Mouse (Mus musculus) CH12.LX (cell line): ENCODE data around the gene Grb2. TPM values are rescaled to one million over a fixed set of nuclear protein-coding genes. Genes with fewer than 3 reads are reported as not detected.

ENCODE experiments used
- DNase-seq: peaks from one replicate; pipeline ENCODE4 v3.0.0-alpha.2; 2013; ENCODE audit errors: extremely low read depth
- H3K27ac ChIP-seq: 2 replicates; pipeline ENCODE4 v1.5.1; 2012; ENCODE audit warnings: low read depth, mild to moderate bottlenecking, control low read depth, moderate library complexity; ENCODE audit not compliant: insufficient read depth
- H3K27me3 ChIP-seq: replicated peaks from 2 replicates; pipeline ENCODE3; 2012; ENCODE audit warnings: inconsistent platforms
- H3K36me3 ChIP-seq, 2 experiments: replicated peaks in 1 of 2; 2 replicates each; pipeline versions ENCODE3 to v1.6.1; 2012; ENCODE audit warnings: inconsistent platforms in 1 of 2, low read length in 1 of 2, mild to moderate bottlenecking in 1 of 2, mixed read lengths in 1 of 2, moderate library complexity in 1 of 2; ENCODE audit not compliant: control insufficient read depth in 1 of 2, insufficient read depth in 1 of 2
- H3K4me1 ChIP-seq, 2 experiments: 2 replicates each; pipeline ENCODE4 v1.6.1; 2012; ENCODE audit warnings: inconsistent platforms in 1 of 2, moderate library complexity in 1 of 2; ENCODE audit not compliant: insufficient read depth in 2 of 2, control insufficient read depth in 1 of 2
- H3K4me2 ChIP-seq: 2 replicates; pipeline ENCODE4 v1.6.1; 2012; ENCODE audit warnings: low read depth, mild to moderate bottlenecking, control low read depth; ENCODE audit not compliant: poor library complexity, insufficient read depth, severe bottlenecking
- H3K4me3 ChIP-seq, 3 experiments: fragments of 150-350 bp in 1 of 3; sonication (generic) in 1 of 3; replicated peaks in 1 of 3; 2 replicates each; pipeline versions ENCODE3 to v1.5.1; 2011 to 2012; ENCODE audit warnings: low read depth in 2 of 3, low read length in 2 of 3, mild to moderate bottlenecking in 2 of 3, moderate library complexity in 2 of 3, control low read depth in 1 of 3, improper control_type of control experiment in 1 of 3, inconsistent platforms in 1 of 3, mixed read lengths in 1 of 3; ENCODE audit not compliant: poor library complexity in 1 of 3
- H3K79me2 ChIP-seq: replicated peaks from 2 replicates; pipeline ENCODE4 v1.6.1; 2012; ENCODE audit warnings: mild to moderate bottlenecking, moderate library complexity; ENCODE audit not compliant: control insufficient read depth, poor library complexity, insufficient read depth, severe bottlenecking; ENCODE audit errors: extremely low read depth
- H3K9ac ChIP-seq: 2 replicates; pipeline ENCODE4 v1.6.1; 2012; ENCODE audit warnings: low read depth, mild to moderate bottlenecking, control low read depth, moderate library complexity; ENCODE audit not compliant: insufficient read depth
- H3K9me3 ChIP-seq: replicated peaks from 2 replicates; pipeline ENCODE3; 2012; ENCODE audit warnings: low read length, inconsistent platforms, mixed read lengths
- BHLHE40 ChIP-seq: IDR thresholded peaks from 2 replicates; pipeline ENCODE4 v1.6.1; 2011; ENCODE audit warnings: mild to moderate bottlenecking, low read depth, low read length, improper control_type of control experiment
- CHD1 ChIP-seq: IDR thresholded peaks from 2 replicates; pipeline ENCODE4 v1.6.1; 2012; ENCODE audit warnings: low read depth, low read length, improper control_type of control experiment, inconsistent platforms
- CHD2 ChIP-seq: IDR thresholded peaks from 2 replicates; pipeline ENCODE4 v1.6.1; 2011; ENCODE audit warnings: low read length, improper control_type of control experiment
- CTCF ChIP-seq, 2 experiments: IDR thresholded peaks in 1 of 2; conservative IDR thresholded peaks in 1 of 2; 2 replicates each; pipeline ENCODE4 v1.5.1; 2011 to 2012; ENCODE audit warnings: low read depth in 2 of 2, low read length in 2 of 2, improper control_type of control experiment in 1 of 2, inconsistent platforms in 1 of 2, mild to moderate bottlenecking in 1 of 2, moderate library complexity in 1 of 2
- E2F4 ChIP-seq: IDR thresholded peaks from 2 replicates; pipeline ENCODE4 v1.6.1; 2011; ENCODE audit warnings: low read depth, low read length, improper control_type of control experiment; ENCODE audit not compliant: insufficient replicate concordance
- EP300 ChIP-seq: IDR thresholded peaks from 2 replicates; pipeline ENCODE4 v1.6.1; 2011; ENCODE audit warnings: low read length, improper control_type of control experiment
- ETS1 ChIP-seq: conservative IDR thresholded peaks from 2 replicates; pipeline ENCODE4 v1.6.1; 2012; ENCODE audit warnings: low read depth, mild to moderate bottlenecking, inconsistent platforms, low read length, improper control_type of control experiment, moderate library complexity
- GABPA ChIP-seq: IDR thresholded peaks from 2 replicates; pipeline ENCODE4 v1.6.1; 2012; ENCODE audit warnings: low read depth, low read length, improper control_type of control experiment, inconsistent platforms; ENCODE audit not compliant: insufficient replicate concordance
- HCFC1 ChIP-seq: IDR thresholded peaks from 2 replicates; pipeline ENCODE4 v1.6.1; 2012; ENCODE audit warnings: low read depth, mild to moderate bottlenecking, inconsistent platforms, low read length, improper control_type of control experiment
- IRF4 ChIP-seq: IDR thresholded peaks from 2 replicates; pipeline ENCODE4 v1.6.1; 2014; ENCODE audit warnings: low read depth, mild to moderate bottlenecking, inconsistent platforms, low read length, improper control_type of control experiment
- JUN ChIP-seq: IDR thresholded peaks from 2 replicates; pipeline ENCODE4 v1.6.1; 2011; ENCODE audit warnings: low read depth, mild to moderate bottlenecking, low read length, improper control_type of control experiment, moderate library complexity; ENCODE audit not compliant: insufficient read depth
- JUND ChIP-seq: conservative IDR thresholded peaks from 2 replicates; pipeline ENCODE4 v1.6.1; 2011; ENCODE audit warnings: low read depth, low read length, improper control_type of control experiment
- KAT2A ChIP-seq: IDR thresholded peaks from 2 replicates; pipeline ENCODE4 v1.6.1; 2012; ENCODE audit warnings: low read length, improper control_type of control experiment, inconsistent platforms; ENCODE audit not compliant: insufficient replicate concordance
- MEF2A ChIP-seq: IDR thresholded peaks from 2 replicates; pipeline ENCODE4 v1.6.1; 2014; ENCODE audit warnings: low read depth, mild to moderate bottlenecking, inconsistent platforms, low read length, improper control_type of control experiment, borderline replicate concordance
- MYC ChIP-seq: IDR thresholded peaks from 2 replicates; pipeline ENCODE4 v1.6.1; 2011; ENCODE audit warnings: low read depth, mild to moderate bottlenecking, improper control_type of control experiment, low read length
- NELFE ChIP-seq: IDR thresholded peaks from 2 replicates; pipeline ENCODE4 v1.6.1; 2011; ENCODE audit warnings: low read depth, low read length, improper control_type of control experiment
- PAX5 ChIP-seq: IDR thresholded peaks from 2 replicates; pipeline ENCODE4 v1.6.1; 2012; ENCODE audit warnings: low read length, inconsistent platforms, mixed read lengths
- POLR2A ChIP-seq: IDR thresholded peaks from 2 replicates; pipeline ENCODE4 v1.6.1; 2011; ENCODE audit warnings: low read depth, mild to moderate bottlenecking, improper control_type of control experiment, low read length
- POLR2AphosphoS2 ChIP-seq: IDR thresholded peaks from 2 replicates; pipeline ENCODE4 v1.6.1; 2011; ENCODE audit warnings: low read depth, low read length, improper control_type of control experiment
- RCOR1 ChIP-seq: conservative IDR thresholded peaks from 2 replicates; pipeline ENCODE4 v1.6.1; 2012; ENCODE audit warnings: low read depth, mild to moderate bottlenecking, inconsistent platforms, low read length, improper control_type of control experiment
- SIN3A ChIP-seq: IDR thresholded peaks from 2 replicates; pipeline ENCODE4 v1.6.1; 2012; ENCODE audit warnings: low read length, improper control_type of control experiment, inconsistent platforms
- SMC3 ChIP-seq: IDR thresholded peaks from 2 replicates; pipeline ENCODE4 v1.6.1; 2011; ENCODE audit warnings: low read depth, low read length, improper control_type of control experiment
- UBTF ChIP-seq: IDR thresholded peaks from 2 replicates; pipeline ENCODE4 v1.6.1; 2012; ENCODE audit warnings: low read depth, mild to moderate bottlenecking, inconsistent platforms, low read length, improper control_type of control experiment, moderate library complexity
- ZMIZ1 ChIP-seq: IDR thresholded peaks from 2 replicates; pipeline ENCODE4 v1.6.1; 2012; ENCODE audit warnings: low read depth, mild to moderate bottlenecking, inconsistent platforms, low read length, improper control_type of control experiment
- ZNF384 ChIP-seq: IDR thresholded peaks from 2 replicates; pipeline ENCODE4 v1.6.1; 2012; ENCODE audit warnings: low read depth, low read length, improper control_type of control experiment, inconsistent platforms
- dilution Hi-C: fragments of 300-500 bp; cut with MboI; formaldehyde crosslinking; loops from 2 replicates; pipeline ENCODE4 v1.14.3; 2020; ENCODE audit warnings: low sequenced_read_pairs; ENCODE audit not compliant: extremely low pct_unique_long_range_greater_than_20kb, extremely low pct_ligation_motif_present
- in situ Hi-C: fragments of 300-500 bp; cut with MboI; formaldehyde crosslinking; loops from 3 replicates; pipeline ENCODE4 v1.14.3; 2019; ENCODE audit warnings: low sequenced_read_pairs, low pct_ligation_motif_present, low pct_unique_long_range_greater_than_20kb, mixed read lengths
- polyA plus RNA-seq: library from polyadenylated mRNA; unstranded; fragments of >175 nt; gene quantifications from 2 replicates; pipeline ENCODE4 v1.2.1, GENCODE M21; 2012; ENCODE audit warnings: low read depth; ENCODE audit not compliant: insufficient read length
- total RNA-seq, 2 experiments: library from RNA; depleted of rRNA; stranded (reverse); fragments of 300-350 nt in 1 of 2; fragments of >200 nt in 1 of 2; gene quantifications; 2 replicates each; pipeline ENCODE4 v1.2.3; 2012 to 2014

Grb2 gene
- total and polyA plus RNA-seq, 3 experiments: 63.6 to 241 (median 117) TPM

GRCm38 (mm10) chr11:115629734-115630531 is 78.5 kb downstream of the Grb2 start (continued):
- peak; percentile 42 for TF ChIP-seq JUND
- 0 out of 2 replicates have a peak, but pooled peaks have one; percentile 12 for TF ChIP-seq ETS1
- TF ChIP-seq ZNF384: no peak
- TF ChIP-seq ZMIZ1: no peak
- no peak for TF ChIP-seq UBTF
- no peak; the same call in 1 of the 2 replicates for TF ChIP-seq POLR2AphosphoS2
- TF ChIP-seq JUN: peak; percentile 31; the same call in 1 of the 2 replicates
- no peak for TF ChIP-seq NELFE

- no peak for DNase-seq
- in situ Hi-C loops (loop anchor here (25.0 kb wide), 1 partner anchor 784 kb away; the partner anchor contains the start of gene Rnf157), dilution Hi-C loops (no loop called here)
- H3K79me2 ChIP-seq: peaks cover 43% of the 10 kb centered on the region
- H3K4me1 ChIP-seq: peaks cover 31 to 54% of the 10 kb centered on the region in 2 experiments
- H3K27me3 ChIP-seq: no peaks in the 10 kb centered on the region
- peak overlapping the region; percentile 40 to 78 (median 58) for H3K4me3 ChIP-seq
- H3K9ac ChIP-seq: peak overlapping the region; percentile 63
- peak overlapping the region; percentile 58 for H3K4me2 ChIP-seq
- no peak for TF ChIP-seq GABPA
- TF ChIP-seq MYC: no peak
- H3K9me3 ChIP-seq: no peaks in the 10 kb centered on the region
- H3K36me3 ChIP-seq: peaks cover 17 to 26% of the 10 kb centered on the region in 2 experiments
- H3K27ac ChIP-seq: peak overlapping the region; percentile 65
These were observed 79.8 kb downstream of the Grb2 start for GRCm38 (mm10) chr11:115628465-115629101.

GRCm38 (mm10) chr11:115627705-115628464 is 80.5 kb downstream of the Grb2 start, which contains the start of gene Slc25a19:
Slc25a19 (minus strand) TSS chr11:115628295.
- no peaks in the 10 kb centered on the region for H3K9me3 ChIP-seq
- no peaks in the 10 kb centered on the region for H3K27me3 ChIP-seq
- peak within 1 kb of the TSS; percentile 87 for H3K4me2 ChIP-seq
- peak within 1 kb of the TSS; percentile 92 for H3K9ac ChIP-seq
- peaks cover 50% of the 10 kb centered on the region for H3K79me2 ChIP-seq
- dilution Hi-C loops: no loop called here
- peak within 1 kb of the TSS; percentile 65 for H3K27ac ChIP-seq
- peaks cover 24 to 33% of the 10 kb centered on the region in 2 experiments for H3K36me3 ChIP-seq
- peak within 1 kb of the TSS; percentile 78 to 97 (median 80) for H3K4me3 ChIP-seq
- peaks cover 31 to 55% of the 10 kb centered on the region in 2 experiments for H3K4me1 ChIP-seq
- DNase-seq: peak; percentile 100
- in situ Hi-C loops: loop anchor here (25.0 kb wide), 1 partner anchor 784 kb away; the partner anchor contains the start of gene Rnf157
- TF ChIP-seq HCFC1 (peak; percentile 100), MEF2A (peak; percentile 81; the same call in 1 of the 2 replicates), CTCF (conservative IDR thresholded peaks at IDR 0.05 in 1 of 2, IDR thresholded peaks at IDR 0.05 in 1 of 2; ENCODE audit: low read depth in 2 of 2, low read length in 2 of 2) (no peak), MYC (peak; percentile 90), ZNF384 (peak; percentile 52), POLR2A (peak; percentile 99), CHD2 (peak; percentile 96), KAT2A (peak; percentile 100), UBTF (0 out of 2 replicates have a peak, but pooled peaks have one; percentile 33), PAX5 (no peak), RCOR1 (0 out of 2 replicates have a peak, but pooled peaks have one; percentile 55), BHLHE40 (peak; percentile 69), ETS1 (peak; percentile 47; the same call in 1 of the 2 replicates), E2F4 (peak; percentile 91; the same call in 1 of the 2 replicates), SIN3A (peak; percentile 97), CHD1 (no peak; the same call in 1 of the 2 replicates), EP300 (peak; percentile 52; the same call in 1 of the 2 replicates), IRF4 (peak; percentile 81), NELFE (peak; percentile 94), SMC3 (no peak)
